Mouse (Mus musculus) kidney, postnatal 0 days (tissue): ENCODE measurements at regions not wholly inside any gene's neighbourhood (a gene's known extent, or its start where the extent isn't known, plus 50 kb on each side); places are given as distances from the start of the nearest gene placed in this dataset.
A peak's percentile ranks its signal among the peaks of the same experiment; 100 is the strongest.

ENCODE experiments used
- ATAC-seq: fragments of 200-750 bp; cut with Nextera tagmentation; replicated peaks from 2 replicates; pipeline ENCODE4 v1.8.0; 2017; ENCODE audit warnings: low read depth, moderate number of reproducible peaks, moderate TSS enrichment, moderate library complexity; ENCODE audit not compliant: low FRiP score
- DNase-seq: peaks from one replicate; pipeline ENCODE4 v3.0.0-alpha.2; 2016; ENCODE audit warnings: low spot score
- H3K27ac ChIP-seq: fragments of 300-500 bp; sonication (generic); 2 replicates; pipeline ENCODE4 v1.5.1; 2014; ENCODE audit warnings: mild to moderate bottlenecking
- H3K27me3 ChIP-seq: fragments of 300-500 bp; sonication (generic); 2 replicates; pipeline ENCODE4 v1.6.1; 2014; ENCODE audit warnings: low read length, mixed read lengths; ENCODE audit not compliant: insufficient read depth
- H3K36me3 ChIP-seq: fragments of 300-500 bp; sonication (generic); 2 replicates; pipeline ENCODE4 v1.6.1; 2014; ENCODE audit warnings: low read length, mixed read lengths; ENCODE audit not compliant: insufficient read depth
- H3K4me1 ChIP-seq: fragments of 300-500 bp; sonication (generic); replicated peaks from 2 replicates; pipeline ENCODE4 v1.6.1; 2014; ENCODE audit warnings: antibody characterized with exemption, low read length, mixed read lengths; ENCODE audit not compliant: insufficient read depth
- H3K4me2 ChIP-seq: fragments of 300-500 bp; sonication (generic); 2 replicates; pipeline ENCODE4 v1.6.1; 2014; ENCODE audit warnings: mild to moderate bottlenecking, low read length, moderate library complexity, mixed read lengths
- H3K4me3 ChIP-seq: fragments of 300-500 bp; sonication (generic); replicated peaks from 2 replicates; pipeline ENCODE4 v1.5.1; 2014; ENCODE audit warnings: low read depth, low read length
- H3K9ac ChIP-seq: fragments of 300-500 bp; sonication (generic); 2 replicates; pipeline ENCODE4 v1.6.1; 2014; ENCODE audit warnings: low read depth, low read length
- H3K9me3 ChIP-seq: fragments of 300-500 bp; sonication (generic); replicated peaks from 2 replicates; pipeline ENCODE4 v1.6.1; 2016; ENCODE audit warnings: low read length, inconsistent platforms, mixed read lengths
- CTCF ChIP-seq: IDR thresholded peaks from 2 replicates; pipeline ENCODE4 v1.5.1; 2016; ENCODE audit warnings: antibody characterized with exemption, low read depth, mild to moderate bottlenecking, moderate library complexity
- WGBS: fragments of 180-500 bp; shearing (Covaris S2); extraction: QIAGEN DNeasy Blood & Tissue Kit; methylation state at CpG from one replicate; pipeline ENCODE4 v1.1.7; 2014; 5-methylcytosine and 5-hydroxymethylcytosine counted together

GRCm38 (mm10) chr10:87687844-87688243, 166.2 kb downstream of the Pah start:
- H3K27ac ChIP-seq: no peak overlapping the region
- 72% methylated on average over 2 of the region's 2 CpGs for WGBS
- no peak overlapping the region for H3K4me2 ChIP-seq
- H3K9me3 ChIP-seq: no peaks in the 10 kb centered on the region
- TF ChIP-seq CTCF: no peak
- H3K36me3 ChIP-seq: no peaks in the 10 kb centered on the region
- DNase-seq (no peak), ATAC-seq (no peak)
- no peaks in the 10 kb centered on the region for H3K27me3 ChIP-seq
- no peak overlapping the region for H3K4me3 ChIP-seq
- no peaks in the 10 kb centered on the region for H3K4me1 ChIP-seq
- H3K9ac ChIP-seq: no peak overlapping the region

DNA sequence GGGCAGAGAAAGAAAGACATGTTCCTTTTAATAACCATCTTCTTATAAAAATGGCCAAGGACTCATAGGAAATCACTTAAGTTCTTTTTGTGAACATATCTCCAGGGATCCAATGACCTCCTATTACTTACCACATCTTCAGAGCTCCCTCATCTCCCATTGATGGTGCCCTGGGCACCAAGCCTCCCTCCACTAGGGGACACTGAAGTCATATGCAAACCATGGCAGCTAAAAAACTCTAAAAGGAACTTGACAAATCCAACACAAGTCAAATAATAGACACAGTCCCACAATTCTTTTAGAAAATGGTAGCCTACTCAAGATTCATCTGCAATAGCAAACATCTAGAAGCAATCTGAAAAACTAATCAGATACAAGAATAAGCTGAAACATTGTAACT, 167.2 kb upstream of the Igf1 start:
- TF ChIP-seq CTCF: peak; percentile 73
- H3K27ac ChIP-seq: no peak overlapping the region
- ATAC-seq (no peak), DNase-seq (peak; percentile 44)
- no peak overlapping the region for H3K4me3 ChIP-seq
- no peak overlapping the region for H3K9ac ChIP-seq
- H3K4me1 ChIP-seq: no peaks in the 10 kb centered on the region
- no peak overlapping the region for H3K4me2 ChIP-seq
- no peaks in the 10 kb centered on the region for H3K36me3 ChIP-seq
- no peaks in the 10 kb centered on the region for H3K9me3 ChIP-seq
- no peaks in the 10 kb centered on the region for H3K27me3 ChIP-seq

GRCm38 (mm10) chr10:87696485-87696884, 161.6 kb upstream of the Igf1 start:
- H3K27me3 ChIP-seq: no peaks in the 10 kb centered on the region
- H3K4me1 ChIP-seq: no peaks in the 10 kb centered on the region
- DNase-seq (no peak), ATAC-seq (no peak)
- H3K4me3 ChIP-seq: no peak overlapping the region
- no peaks in the 10 kb centered on the region for H3K36me3 ChIP-seq
- H3K9ac ChIP-seq: no peak overlapping the region
- whole genome bisulfite sequencing: 62% methylated on average over 4 of the region's 4 CpGs
- no peak for TF ChIP-seq CTCF
- H3K4me2 ChIP-seq: no peak overlapping the region
- H3K9me3 ChIP-seq: no peaks in the 10 kb centered on the region
- no peak overlapping the region for H3K27ac ChIP-seq

DNA sequence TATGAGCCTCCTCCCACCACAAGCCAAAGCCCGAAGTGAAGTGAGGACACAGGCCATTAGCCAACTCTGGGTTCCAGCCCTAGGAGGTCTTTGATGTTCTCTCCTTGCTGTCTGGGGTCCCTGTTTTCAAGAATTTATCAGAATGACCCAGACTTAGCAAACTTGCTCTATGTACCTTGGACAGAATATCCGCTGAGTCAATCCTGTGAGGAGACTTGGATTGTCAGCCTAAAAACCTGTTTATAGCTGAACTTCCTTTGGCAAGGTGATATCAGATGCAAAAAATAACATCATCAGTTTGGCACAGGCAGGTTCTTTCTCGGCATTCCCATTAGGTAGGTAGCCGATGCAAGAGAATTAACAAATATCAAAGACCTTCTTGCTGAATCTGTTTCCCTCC, 146.9 kb upstream of the Igf1 start:
- no peaks in the 10 kb centered on the region for H3K9me3 ChIP-seq
- 66% methylated on average over 4 of the region's 4 CpGs for WGBS
- no peak for TF ChIP-seq CTCF
- no peak overlapping the region for H3K27ac ChIP-seq
- no peaks in the 10 kb centered on the region for H3K4me1 ChIP-seq
- no peak overlapping the region for H3K4me3 ChIP-seq
- DNase-seq (no peak), ATAC-seq (no peak)
- no peaks in the 10 kb centered on the region for H3K36me3 ChIP-seq
- H3K9ac ChIP-seq: no peak overlapping the region
- H3K4me2 ChIP-seq: no peak overlapping the region
- no peaks in the 10 kb centered on the region for H3K27me3 ChIP-seq

DNA sequence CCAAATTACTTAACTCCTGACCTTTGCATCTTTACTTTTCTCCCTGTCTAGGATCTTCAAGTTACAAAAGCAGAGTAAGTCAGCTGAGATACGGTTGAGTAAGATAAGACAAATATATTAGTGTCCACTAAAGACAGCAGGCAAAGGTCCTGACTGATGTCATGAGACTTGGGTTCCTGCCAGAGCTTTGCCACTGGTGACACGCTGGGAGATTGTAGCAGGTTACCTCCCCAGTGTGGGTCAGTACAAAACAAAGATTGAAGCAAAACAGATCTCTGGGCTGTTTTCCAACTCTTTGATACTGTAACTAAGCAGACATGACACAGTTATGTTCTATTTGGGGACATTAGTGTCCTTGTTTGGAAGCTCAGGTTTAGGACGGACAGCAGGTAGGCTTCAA, 146.3 kb upstream of the Igf1 start:
- ATAC-seq: no peak
- H3K4me2 ChIP-seq: no peak overlapping the region
- H3K36me3 ChIP-seq: no peaks in the 10 kb centered on the region
- no peaks in the 10 kb centered on the region for H3K4me1 ChIP-seq
- no peak overlapping the region for H3K4me3 ChIP-seq
- H3K27me3 ChIP-seq: no peaks in the 10 kb centered on the region
- no peak for TF ChIP-seq CTCF
- 19% methylated on average over 3 of the region's 3 CpGs for WGBS
- no peak overlapping the region for H3K27ac ChIP-seq
- no peaks in the 10 kb centered on the region for H3K9me3 ChIP-seq
- no peak overlapping the region for H3K9ac ChIP-seq
- DNase-seq: peak; percentile 41

GRCm38 (mm10) chr10:87715874-87716600, 142.0 kb upstream of the Igf1 start:
- Histone ChIP-seq H3K9ac (no peak overlapping the region), H3K36me3 (no peaks in the 10 kb centered on the region), H3K4me2 (no peak overlapping the region), H3K4me1 (no peaks in the 10 kb centered on the region), H3K9me3 (no peaks in the 10 kb centered on the region), H3K27ac (no peak overlapping the region), H3K4me3 (no peak overlapping the region), H3K27me3 (no peaks in the 10 kb centered on the region)
- DNase-seq: no peak
- WGBS: 62% methylated on average over 6 of the region's 6 CpGs
- TF ChIP-seq CTCF: no peak
- no peak for ATAC-seq

DNA sequence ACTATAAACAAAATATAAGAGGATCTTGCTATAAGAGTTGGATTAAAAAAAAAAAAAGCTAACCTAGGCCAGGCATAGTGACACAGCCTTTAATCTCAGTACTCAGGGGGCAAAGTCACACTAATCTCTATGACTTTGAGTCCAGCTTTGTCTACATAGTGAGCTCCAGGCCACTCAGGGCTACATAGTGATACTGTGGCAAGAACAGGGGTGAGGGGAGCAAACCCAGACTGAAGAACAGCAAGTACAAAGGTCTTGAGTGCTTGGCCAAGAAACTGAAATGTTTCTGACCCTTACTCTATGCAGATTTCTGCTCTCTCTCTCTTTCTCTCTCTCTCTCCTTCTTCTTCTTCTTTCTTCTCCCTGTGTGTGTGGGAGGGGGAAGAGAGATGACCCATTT, 140.9 kb upstream of the Igf1 start:
- Histone ChIP-seq H3K4me2 (no peak overlapping the region), H3K9me3 (no peaks in the 10 kb centered on the region), H3K27ac (no peak overlapping the region), H3K9ac (no peak overlapping the region), H3K36me3 (no peaks in the 10 kb centered on the region), H3K27me3 (no peaks in the 10 kb centered on the region), H3K4me1 (no peaks in the 10 kb centered on the region), H3K4me3 (no peak overlapping the region)
- ATAC-seq (no peak), DNase-seq (no peak)
- no peak for TF ChIP-seq CTCF
